Mouse (Mus musculus) erythroblast, embryonic 14.5 days (primary cell): ENCODE measurements around the gene Stk32b.

ENCODE experiments used
- GATA1 ChIP-seq: IDR thresholded peaks from 2 replicates; pipeline ENCODE4 v1.6.1; 2012; ENCODE audit warnings: low read length, inconsistent platforms, mixed read lengths
- TAL1 ChIP-seq: IDR thresholded peaks from 3 replicates; pipeline ENCODE4 v1.6.1; 2012; ENCODE audit warnings: low read length, inconsistent platforms, mixed read lengths

DNA sequence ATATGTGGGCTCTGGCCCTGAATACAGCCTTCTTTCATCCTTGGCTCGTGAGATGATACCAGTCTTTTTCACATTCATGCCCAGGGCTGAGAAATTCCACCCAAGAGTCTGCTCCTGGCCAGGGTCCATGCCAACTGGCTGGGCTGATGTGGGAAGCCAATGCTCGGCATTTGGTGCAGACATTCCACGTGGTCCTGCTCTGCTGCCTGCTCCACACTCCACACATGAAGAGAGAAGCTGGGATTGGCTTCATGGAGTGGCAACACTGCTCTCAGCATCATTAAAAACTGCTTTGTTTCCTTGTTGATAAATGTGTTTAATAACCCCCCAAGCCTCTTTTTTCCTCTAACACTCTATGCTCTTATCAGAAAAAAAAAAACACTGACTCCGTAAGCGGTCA lies 61.8 kb downstream of the Stk32b start:
- TF ChIP-seq GATA1 (no peak), TAL1 (no peak)
